Mouse (Mus musculus): ENCODE data around the gene Pde7b. TPM values are rescaled to one million over a fixed set of nuclear protein-coding genes. Genes with fewer than 3 reads are reported as not detected.

Pde7b gene
- polyA plus RNA-seq, 1 experiment from 2014 or later: 4.5 TPM

DNA sequence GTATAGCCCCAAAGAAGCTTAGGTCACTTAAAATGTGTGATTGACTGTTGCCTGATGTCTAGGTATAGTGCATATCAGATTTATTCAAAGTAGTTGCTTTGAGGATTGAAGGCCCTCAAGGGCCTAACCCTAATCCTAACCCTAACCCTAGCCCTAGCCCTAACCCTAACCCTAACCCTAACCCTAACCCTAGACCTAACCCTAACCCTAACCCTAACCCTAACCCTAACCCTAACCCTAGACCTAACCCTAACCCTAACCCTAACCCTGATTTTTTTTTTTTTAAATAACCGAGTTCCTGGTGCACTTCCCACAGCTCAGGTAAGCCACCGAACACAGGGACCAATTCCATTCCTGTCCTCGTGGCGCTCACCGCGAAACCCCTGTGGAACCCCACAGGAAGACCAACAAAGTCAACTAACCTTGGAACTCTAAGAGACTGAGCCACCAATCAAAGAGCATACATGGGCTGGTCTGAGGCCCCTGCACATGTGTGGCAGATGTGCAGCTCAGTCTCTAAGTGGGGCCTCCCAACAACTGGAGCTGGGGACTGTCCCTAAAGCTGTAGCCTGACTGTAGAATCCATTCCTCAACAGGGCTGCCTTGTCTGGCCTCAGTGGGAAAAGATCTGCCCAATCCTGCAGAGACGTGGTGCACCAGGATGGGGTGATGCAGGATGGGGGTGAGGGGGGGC, 265.1 kb downstream of the Pde7b start:
- no peaks in the 10 kb centered on the region for H3K9me3 ChIP-seq (ENCODE audit: control insufficient read depth, low read length)
- no peaks in the 10 kb centered on the region for H3K27me3 ChIP-seq (replicated peaks; ENCODE audit: control insufficient read depth, insufficient read depth, low read length)
- H3K4me1 ChIP-seq (replicated peaks; ENCODE audit: control insufficient read depth, insufficient read depth, low read length): no peaks in the 10 kb centered on the region
- H3K36me3 ChIP-seq (ENCODE audit: control insufficient read depth, insufficient read depth): no peaks in the 10 kb centered on the region
- no peak overlapping the region for H3K9ac ChIP-seq (replicated peaks; ENCODE audit: low read depth, low read length)
- 93% methylated on average over 7 of the region's 7 CpGs for WGBS
- no peak overlapping the region for H3K4me2 ChIP-seq (ENCODE audit: low read length)
- ATAC-seq: no peak
- H3K4me3 ChIP-seq (replicated peaks; ENCODE audit: low read length): no peak overlapping the region
- H3K27ac ChIP-seq (ENCODE audit: low read length): no peak overlapping the region

DNA sequence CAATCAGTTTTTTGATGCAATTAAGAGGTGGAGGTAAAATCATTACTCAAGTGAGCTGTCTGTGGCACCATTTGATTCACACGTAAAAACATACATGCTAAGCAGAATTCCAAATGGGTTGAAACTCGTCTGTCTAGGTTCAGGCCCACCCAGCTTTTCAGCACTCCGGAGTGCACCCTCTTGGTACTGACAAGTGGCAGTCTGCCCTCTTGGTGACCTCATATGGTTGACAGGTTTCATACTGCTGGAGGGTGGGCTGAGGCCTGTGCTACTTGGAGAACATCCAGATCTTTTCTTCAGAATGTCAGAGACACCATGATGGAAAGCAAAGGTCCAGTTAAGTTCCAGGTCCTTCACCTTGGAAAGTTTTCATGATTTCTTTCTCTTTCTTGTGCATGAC, 265.7 kb downstream of the Pde7b start:
- no peak for ATAC-seq
- no peak overlapping the region for H3K4me3 ChIP-seq (replicated peaks; ENCODE audit: low read length)
- H3K4me2 ChIP-seq (ENCODE audit: low read length): no peak overlapping the region
- no peak overlapping the region for H3K9ac ChIP-seq (replicated peaks; ENCODE audit: low read depth, low read length)
- WGBS: 80% methylated on average over 3 of the region's 3 CpGs
- H3K27ac ChIP-seq (ENCODE audit: low read length): no peak overlapping the region
- H3K9me3 ChIP-seq (ENCODE audit: control insufficient read depth, low read length): no peaks in the 10 kb centered on the region
- no peaks in the 10 kb centered on the region for H3K36me3 ChIP-seq (ENCODE audit: control insufficient read depth, insufficient read depth)
- no peaks in the 10 kb centered on the region for H3K27me3 ChIP-seq (replicated peaks; ENCODE audit: control insufficient read depth, insufficient read depth, low read length)
- no peaks in the 10 kb centered on the region for H3K4me1 ChIP-seq (replicated peaks; ENCODE audit: control insufficient read depth, insufficient read depth, low read length)

- no peak for ATAC-seq
- no peaks in the 10 kb centered on the region for H3K4me1 ChIP-seq (replicated peaks; ENCODE audit: control insufficient read depth, insufficient read depth, low read length)
Measured at GRCm38 (mm10) chr10:20454387-20455065, 270.4 kb downstream of the Pde7b start.

DNA sequence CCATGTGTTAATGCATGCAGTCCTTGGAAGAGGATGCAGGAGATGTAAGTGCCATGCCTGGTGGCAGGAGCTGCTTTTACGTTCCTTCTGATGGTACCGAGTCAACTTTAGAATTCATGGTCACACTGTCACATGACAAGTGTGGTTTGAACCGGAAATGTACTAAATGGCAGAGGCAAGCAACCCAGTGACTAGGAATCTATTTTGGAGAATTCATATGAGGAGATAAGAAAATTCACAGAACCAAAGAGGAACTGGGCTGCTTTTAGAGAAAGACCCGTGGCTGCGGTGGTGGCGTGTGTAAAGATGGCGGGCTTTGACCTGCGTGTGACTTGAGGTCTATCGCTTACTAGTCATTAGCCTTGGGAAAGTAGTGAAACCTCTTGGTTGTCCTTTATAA, 287.4 kb downstream of the Pde7b start:
- ATAC-seq: no peak
- H3K36me3 ChIP-seq (ENCODE audit: control insufficient read depth, insufficient read depth): no peaks in the 10 kb centered on the region
- H3K27me3 ChIP-seq (replicated peaks; ENCODE audit: control insufficient read depth, insufficient read depth, low read length): no peaks in the 10 kb centered on the region
- no peak overlapping the region for H3K27ac ChIP-seq (ENCODE audit: low read length)
- H3K9ac ChIP-seq (replicated peaks; ENCODE audit: low read depth, low read length): no peak overlapping the region
- H3K4me3 ChIP-seq (replicated peaks; ENCODE audit: low read length): no peak overlapping the region
- 94% methylated on average over 9 of the region's 9 CpGs for WGBS
- no peak overlapping the region for H3K4me2 ChIP-seq (ENCODE audit: low read length)
- H3K4me1 ChIP-seq (replicated peaks; ENCODE audit: control insufficient read depth, insufficient read depth, low read length): no peaks in the 10 kb centered on the region
- H3K9me3 ChIP-seq (ENCODE audit: control insufficient read depth, low read length): no peaks in the 10 kb centered on the region

More at GRCm38 (mm10) chr10:20454387-20455065, 270.4 kb downstream of the Pde7b start:
- no peaks in the 10 kb centered on the region for H3K27me3 ChIP-seq (replicated peaks; ENCODE audit: control insufficient read depth, insufficient read depth, low read length)
- no peak overlapping the region for H3K4me3 ChIP-seq (replicated peaks; ENCODE audit: low read length)
- no peaks in the 10 kb centered on the region for H3K9me3 ChIP-seq (ENCODE audit: control insufficient read depth, low read length)
- no peak overlapping the region for H3K27ac ChIP-seq (ENCODE audit: low read length)
- H3K9ac ChIP-seq (replicated peaks; ENCODE audit: low read depth, low read length): no peak overlapping the region
- H3K36me3 ChIP-seq (ENCODE audit: control insufficient read depth, insufficient read depth): no peaks in the 10 kb centered on the region
- 70% methylated on average over 6 of the region's 6 CpGs for WGBS
- H3K4me2 ChIP-seq (ENCODE audit: low read length): no peak overlapping the region

GRCm38 (mm10) chr10:20437021-20437420, 287.9 kb downstream of the Pde7b start:
- H3K36me3 ChIP-seq (ENCODE audit: control insufficient read depth, insufficient read depth): no peaks in the 10 kb centered on the region
- no peak overlapping the region for H3K4me2 ChIP-seq (ENCODE audit: low read length)
- whole genome bisulfite sequencing: 59% methylated on average over 2 of the region's 2 CpGs
- H3K4me3 ChIP-seq (replicated peaks; ENCODE audit: low read length): no peak overlapping the region
- H3K27ac ChIP-seq (ENCODE audit: low read length): no peak overlapping the region
- H3K9me3 ChIP-seq (ENCODE audit: control insufficient read depth, low read length): no peaks in the 10 kb centered on the region
- no peaks in the 10 kb centered on the region for H3K27me3 ChIP-seq (replicated peaks; ENCODE audit: control insufficient read depth, insufficient read depth, low read length)
- ATAC-seq: no peak
- H3K4me1 ChIP-seq (replicated peaks; ENCODE audit: control insufficient read depth, insufficient read depth, low read length): no peaks in the 10 kb centered on the region
- H3K9ac ChIP-seq (replicated peaks; ENCODE audit: low read depth, low read length): no peak overlapping the region

DNA sequence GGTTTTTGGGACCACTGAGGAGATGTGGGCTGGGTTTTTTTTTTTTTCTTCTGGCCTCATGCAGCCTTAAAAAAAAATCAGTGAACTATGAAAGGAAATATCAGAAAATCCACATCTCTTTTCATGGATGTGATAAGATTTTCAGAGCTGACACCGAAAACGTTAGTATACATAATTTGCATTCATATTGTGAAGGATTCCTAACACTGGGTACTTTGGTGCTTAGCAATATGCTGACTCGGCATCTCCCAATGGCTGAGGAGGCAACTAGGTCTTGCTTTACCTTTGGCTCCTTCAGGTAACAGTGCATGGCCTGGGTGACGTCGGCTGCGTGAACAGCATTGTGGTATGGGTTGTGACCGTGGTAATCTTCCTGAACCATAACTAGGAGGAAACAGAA, 289.0 kb downstream of the Pde7b start:
- ATAC-seq: no peak
- Histone ChIP-seq H3K27me3 (replicated peaks; ENCODE audit: control insufficient read depth, insufficient read depth, low read length) (no peaks in the 10 kb centered on the region), H3K4me2 (ENCODE audit: low read length) (no peak overlapping the region), H3K4me1 (replicated peaks; ENCODE audit: control insufficient read depth, insufficient read depth, low read length) (no peaks in the 10 kb centered on the region), H3K27ac (ENCODE audit: low read length) (no peak overlapping the region), H3K36me3 (ENCODE audit: control insufficient read depth, insufficient read depth) (no peaks in the 10 kb centered on the region), H3K9me3 (ENCODE audit: control insufficient read depth, low read length) (no peaks in the 10 kb centered on the region), H3K9ac (replicated peaks; ENCODE audit: low read depth, low read length) (no peak overlapping the region), H3K4me3 (replicated peaks; ENCODE audit: low read length) (no peak overlapping the region)
- 97% methylated on average over 7 of the region's 7 CpGs for WGBS

DNA sequence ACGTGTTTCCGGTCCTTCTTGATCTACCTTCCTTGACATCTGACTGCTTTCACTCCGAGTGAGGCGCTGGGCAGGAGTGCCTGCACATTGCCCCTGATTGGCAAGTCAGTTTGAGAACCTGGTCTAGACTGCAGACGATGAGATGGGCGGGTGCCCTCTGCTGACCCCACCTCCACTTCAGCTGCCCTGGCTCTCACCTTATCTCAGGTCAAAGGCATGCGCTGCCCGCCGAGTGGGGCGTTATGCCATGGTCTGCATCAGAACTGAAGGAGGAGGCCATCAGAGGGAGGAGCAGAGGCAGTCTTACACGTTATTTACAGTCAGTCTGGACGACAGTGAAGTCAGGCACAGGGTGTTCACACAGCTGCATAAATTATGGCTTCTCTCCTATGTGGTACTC, 293.5 kb downstream of the Pde7b start:
- Histone ChIP-seq H3K4me2 (ENCODE audit: low read length) (no peak overlapping the region), H3K36me3 (ENCODE audit: control insufficient read depth, insufficient read depth) (no peaks in the 10 kb centered on the region), H3K27me3 (replicated peaks; ENCODE audit: control insufficient read depth, insufficient read depth, low read length) (no peaks in the 10 kb centered on the region), H3K4me1 (replicated peaks; ENCODE audit: control insufficient read depth, insufficient read depth, low read length) (no peaks in the 10 kb centered on the region), H3K27ac (ENCODE audit: low read length) (no peak overlapping the region), H3K4me3 (replicated peaks; ENCODE audit: low read length) (no peak overlapping the region), H3K9me3 (ENCODE audit: control insufficient read depth, low read length) (no peaks in the 10 kb centered on the region), H3K9ac (replicated peaks; ENCODE audit: low read depth, low read length) (no peak overlapping the region)
- WGBS: 86% methylated on average over 12 of the region's 12 CpGs
- no peak for ATAC-seq

GRCm38 (mm10) chr10:20421299-20421883, 303.5 kb downstream of the Pde7b start:
- Histone ChIP-seq H3K27me3 (replicated peaks; ENCODE audit: control insufficient read depth, insufficient read depth, low read length) (no peaks in the 10 kb centered on the region), H3K4me3 (replicated peaks; ENCODE audit: low read length) (no peak overlapping the region), H3K4me1 (replicated peaks; ENCODE audit: control insufficient read depth, insufficient read depth, low read length) (no peaks in the 10 kb centered on the region), H3K36me3 (ENCODE audit: control insufficient read depth, insufficient read depth) (no peaks in the 10 kb centered on the region), H3K27ac (ENCODE audit: low read length) (no peak overlapping the region), H3K9me3 (ENCODE audit: control insufficient read depth, low read length) (no peaks in the 10 kb centered on the region), H3K4me2 (ENCODE audit: low read length) (no peak overlapping the region), H3K9ac (replicated peaks; ENCODE audit: low read depth, low read length) (no peak overlapping the region)
- 83% methylated on average over 10 of the region's 10 CpGs for WGBS
- ATAC-seq: peak; percentile 57

DNA sequence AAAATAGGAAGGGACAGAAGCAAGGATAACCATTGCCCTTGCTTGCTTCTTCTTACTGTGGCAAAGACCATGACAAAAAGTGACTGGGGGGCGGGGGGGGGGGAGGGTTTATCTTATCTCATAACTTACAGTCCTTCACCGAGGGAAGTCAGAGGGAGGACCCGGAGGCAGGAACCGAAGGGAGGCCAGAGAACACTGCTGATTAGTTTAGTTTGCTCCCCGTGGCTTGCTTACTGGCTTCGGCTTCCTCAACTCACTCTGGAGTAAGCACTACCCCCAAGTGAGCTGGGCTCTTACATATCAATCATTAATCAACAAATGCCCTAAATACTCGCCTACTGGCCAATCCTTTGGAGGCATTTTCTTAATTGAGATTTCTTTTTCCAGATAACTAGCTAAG, 304.6 kb downstream of the Pde7b start:
- Histone ChIP-seq H3K4me1 (replicated peaks; ENCODE audit: control insufficient read depth, insufficient read depth, low read length) (no peaks in the 10 kb centered on the region), H3K9me3 (ENCODE audit: control insufficient read depth, low read length) (no peaks in the 10 kb centered on the region), H3K4me3 (replicated peaks; ENCODE audit: low read length) (no peak overlapping the region), H3K36me3 (ENCODE audit: control insufficient read depth, insufficient read depth) (no peaks in the 10 kb centered on the region), H3K27ac (ENCODE audit: low read length) (no peak overlapping the region), H3K27me3 (replicated peaks; ENCODE audit: control insufficient read depth, insufficient read depth, low read length) (no peaks in the 10 kb centered on the region), H3K4me2 (ENCODE audit: low read length) (no peak overlapping the region), H3K9ac (replicated peaks; ENCODE audit: low read depth, low read length) (no peak overlapping the region)
- WGBS: 81% methylated on average over 7 of the region's 7 CpGs
- ATAC-seq: no peak

Data from forebrain, embryonic 16.5 days (tissue).